Mouse (Mus musculus) neural tube, embryonic 15.5 days (tissue): ENCODE measurements at regions not wholly inside any gene's neighbourhood (a gene's known extent, or its start where the extent isn't known, plus 50 kb on each side); places are given as distances from the start of the nearest gene placed in this dataset.

ENCODE experiments used
- ATAC-seq: fragments of 200-750 bp; cut with Nextera tagmentation; 2 replicates; pipeline ENCODE4 v1.8.0; 2017; ENCODE audit warnings: mild to moderate bottlenecking, moderate TSS enrichment, moderate library complexity; ENCODE audit not compliant: low FRiP score
- H3K27ac ChIP-seq: fragments of 300-500 bp; sonication (generic); replicated peaks from 2 replicates; pipeline ENCODE4 v1.5.1; 2015; ENCODE audit warnings: mild to moderate bottlenecking, inconsistent platforms
- H3K27me3 ChIP-seq: fragments of 300-500 bp; sonication (generic); replicated peaks from 2 replicates; pipeline ENCODE4 v1.6.1; 2015; ENCODE audit warnings: inconsistent platforms
- H3K36me3 ChIP-seq: fragments of 300-500 bp; sonication (generic); 2 replicates; pipeline ENCODE4 v1.6.1; 2015; ENCODE audit warnings: inconsistent platforms
- H3K4me1 ChIP-seq: fragments of 300-500 bp; sonication (generic); 2 replicates; pipeline ENCODE4 v1.6.1; 2015; ENCODE audit warnings: inconsistent platforms
- H3K4me2 ChIP-seq: fragments of 300-500 bp; sonication (generic); 2 replicates; pipeline ENCODE4 v1.6.1; 2015; ENCODE audit warnings: inconsistent platforms, mild to moderate bottlenecking, moderate library complexity
- H3K4me3 ChIP-seq: fragments of 300-500 bp; sonication (generic); replicated peaks from 2 replicates; pipeline ENCODE4 v1.5.1; 2015; ENCODE audit warnings: mild to moderate bottlenecking, inconsistent platforms
- H3K9ac ChIP-seq: fragments of 300-500 bp; sonication (generic); replicated peaks from 2 replicates; pipeline ENCODE4 v1.6.1; 2015; ENCODE audit warnings: mild to moderate bottlenecking, inconsistent platforms
- H3K9me3 ChIP-seq: fragments of 300-500 bp; sonication (generic); replicated peaks from 2 replicates; pipeline ENCODE4 v1.6.1; 2016; ENCODE audit warnings: inconsistent platforms
- WGBS: fragments of 180-500 bp; shearing (Covaris S2); methylation state at CpG from one replicate; pipeline ENCODE4 v1.1.7; 2015; ENCODE audit warnings: mixed read lengths; 5-methylcytosine and 5-hydroxymethylcytosine counted together

- Histone ChIP-seq H3K4me3 (no peak overlapping the region), H3K4me1 (peaks cover 8% of the 10 kb centered on the region), H3K36me3 (no peaks in the 10 kb centered on the region), H3K27ac (no peak overlapping the region), H3K9ac (no peak overlapping the region), H3K4me2 (no peak overlapping the region), H3K9me3 (no peaks in the 10 kb centered on the region), H3K27me3 (no peaks in the 10 kb centered on the region)
- peak; percentile 66 for ATAC-seq
- WGBS, result 39% methylated on average over 3 of the region's 3 CpGs
Observed at GRCm38 (mm10) chr7:94283031-94283609, 1203.5 kb downstream of the Fam181b start.

GRCm38 (mm10) chr7:94305602-94306001 lies 1225.9 kb downstream of the Fam181b start:
- no peaks in the 10 kb centered on the region for H3K4me1 ChIP-seq
- no peaks in the 10 kb centered on the region for H3K27me3 ChIP-seq
- H3K9ac ChIP-seq, result no peak overlapping the region
- H3K4me3 ChIP-seq, result no peak overlapping the region
- no peak for ATAC-seq
- 92% methylated on average over 1 of the region's 1 CpGs for WGBS
- H3K27ac ChIP-seq, result no peak overlapping the region
- H3K9me3 ChIP-seq, result no peaks in the 10 kb centered on the region
- no peaks in the 10 kb centered on the region for H3K36me3 ChIP-seq
- H3K4me2 ChIP-seq, result no peak overlapping the region

GRCm38 (mm10) chr7:94314983-94315642 lies 1235.4 kb downstream of the Fam181b start:
- H3K27me3 ChIP-seq, result no peaks in the 10 kb centered on the region
- H3K9ac ChIP-seq, result no peak overlapping the region
- no peak overlapping the region for H3K4me2 ChIP-seq
- no peaks in the 10 kb centered on the region for H3K9me3 ChIP-seq
- no peak overlapping the region for H3K4me3 ChIP-seq
- H3K27ac ChIP-seq, result no peak overlapping the region
- H3K4me1 ChIP-seq, result no peaks in the 10 kb centered on the region
- ATAC-seq, result peak; percentile 73; the same call in 1 of the 2 replicates
- no peaks in the 10 kb centered on the region for H3K36me3 ChIP-seq
- WGBS, result 33% methylated on average over 6 of the region's 6 CpGs

- H3K9me3 ChIP-seq, result no peaks in the 10 kb centered on the region
- no peak overlapping the region for H3K4me2 ChIP-seq
- H3K27me3 ChIP-seq, result no peaks in the 10 kb centered on the region
- no peaks in the 10 kb centered on the region for H3K36me3 ChIP-seq
- H3K9ac ChIP-seq, result no peak overlapping the region
- H3K4me3 ChIP-seq, result no peak overlapping the region
- ATAC-seq, result no peak
- H3K4me1 ChIP-seq, result no peaks in the 10 kb centered on the region
- no peak overlapping the region for H3K27ac ChIP-seq
Observed at GRCm38 (mm10) chr7:94332601-94333000, 1252.9 kb downstream of the Fam181b start.
